Comparison of ENCODE assay signal across 15 mouse cellular contexts in the genomic region with DNA sequence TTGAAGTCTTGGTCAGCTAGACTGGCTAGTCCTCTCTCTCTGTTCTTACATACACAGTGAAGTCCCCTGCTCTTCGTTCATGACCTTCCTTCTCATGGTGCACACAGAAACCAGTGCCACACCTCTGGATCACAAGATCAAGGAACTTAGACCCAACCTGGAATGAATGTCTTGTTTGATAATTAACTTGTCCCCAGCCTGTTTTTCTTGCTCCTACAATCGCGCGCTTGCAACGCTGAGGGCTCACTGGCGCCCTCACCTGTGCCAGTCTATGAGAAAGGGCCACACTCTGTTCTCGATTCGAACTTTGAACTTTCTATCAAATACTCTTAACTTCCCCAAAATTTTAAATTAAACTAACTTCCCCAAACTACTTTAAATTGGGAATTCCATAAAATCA. TPM values are rescaled to one million over a fixed set of nuclear protein-coding genes. Genes with fewer than 3 reads are reported as not detected.
DNase-seq lines count a peak whose midpoint lies in the region; ATAC-seq and TF ChIP-seq lines count a peak whose summit lies in the region.
"Had no signal": no experiment of that assay in that cellular context is flagged by ENCODE, and none has a peak within 500 bp of the region (broad histone marks: within the 10 kb centered on the region; RNA-seq: fewer than 3 reads in every experiment).

No protein-coding gene starts in this region.

- no peaks in the 10 kb centered on the region for H3K9me3 ChIP-seq in midbrain, embryonic 16.5 days (replicated peaks; ENCODE audit: control insufficient read depth, low read length, poor library complexity, severe bottlenecking)
- H3K9me3 ChIP-seq in forebrain, postnatal 0 days (ENCODE audit: low read length), result no peaks in the 10 kb centered on the region
- H3K9me3 ChIP-seq: embryonic facial prominence, embryonic 15.5 days; liver, embryonic 15.5 days; midbrain, embryonic 10.5 days had no signal

- DNase-seq in cerebellum, adult 2 months, result no peak
- DNase-seq in cerebellum, adult 11 months, result no peak
- no peak for DNase-seq in testis, postnatal 10 days (ENCODE audit: low spot score)
- peak; percentile 83 for DNase-seq in kidney, adult 9 months
- DNase-seq in splenic B cell, adult 2 months (ENCODE audit: low read depth, low spot score), result peak; percentile 8
- DNase-seq in forebrain, postnatal 0 days, result no peak
- DNase-seq: gastrocnemius, postnatal 10 days had no signal

- 0 out of 2 replicates have a peak, but pooled peaks have one; percentile 14 for TF ChIP-seq CTCF in cerebellum, adult 2 months (IDR thresholded peaks at IDR 0.05; ENCODE audit: borderline replicate concordance, insufficient read depth, low read depth, low read length)
- peak; percentile 7; the same call in 1 of the 2 replicates for TF ChIP-seq CTCF in testis, adult 2 months (IDR thresholded peaks at IDR 0.05; ENCODE audit: control insufficient read depth, insufficient read depth, insufficient replicate concordance, low read depth, low read length)
- no peak for TF ChIP-seq CTCF in forebrain, postnatal 0 days (IDR thresholded peaks at IDR 0.05; ENCODE audit: low read depth)

- WGBS in cerebellum, adult 2 months, result 65% methylated on average over 8 of the region's 8 CpGs
- 63% methylated on average over 8 of the region's 8 CpGs for WGBS in midbrain, embryonic 16.5 days
- WGBS in forebrain, postnatal 0 days, result 67% methylated on average over 8 of the region's 8 CpGs

- no peaks in the 10 kb centered on the region for H3K4me1 ChIP-seq in cerebellum, adult 2 months (ENCODE audit: control insufficient read depth, insufficient read depth, low read length)
- peaks cover 18% of the 10 kb centered on the region for H3K4me1 ChIP-seq in testis, adult 2 months (ENCODE audit: control insufficient read depth, insufficient read depth, low read length)
- H3K4me1 ChIP-seq in midbrain, embryonic 16.5 days (ENCODE audit: control insufficient read depth, insufficient read depth, low read length), result peaks cover 6% of the 10 kb centered on the region; the same call in 1 of the 2 replicates
- 0 out of 2 replicates have a peak, but pooled peaks cover 5% of the 10 kb centered on the region for H3K4me1 ChIP-seq in forebrain, postnatal 0 days (ENCODE audit: insufficient read depth)
- H3K4me1 ChIP-seq: liver, embryonic 15.5 days had no signal

- H3K36me3 ChIP-seq in testis, adult 2 months (ENCODE audit: control insufficient read depth, insufficient read depth, low read length), result no peaks in the 10 kb centered on the region
- H3K36me3 ChIP-seq in splenic B cell, adult 2 months (ENCODE audit: control insufficient read depth, insufficient read depth, low read length, poor library complexity, severe bottlenecking), result no peaks in the 10 kb centered on the region
- peaks cover 13% of the 10 kb centered on the region; the same call in 1 of the 2 replicates for H3K36me3 ChIP-seq in midbrain, embryonic 16.5 days (ENCODE audit: control insufficient read depth, insufficient read depth, low read length)
- peaks cover 7% of the 10 kb centered on the region; the same call in 1 of the 2 replicates for H3K36me3 ChIP-seq in forebrain, postnatal 0 days (ENCODE audit: insufficient read depth)
- H3K36me3 ChIP-seq: embryonic facial prominence, embryonic 15.5 days; liver, embryonic 15.5 days had no signal

- no peak for ATAC-seq in midbrain, embryonic 16.5 days
- ATAC-seq in forebrain, postnatal 0 days, result no peak
- ATAC-seq: forebrain, embryonic 14.5 days; hindbrain, embryonic 16.5 days had no signal

- no peak for TF ChIP-seq POLR2A in cerebellum, adult 2 months (IDR thresholded peaks at IDR 0.05; ENCODE audit: borderline replicate concordance, insufficient read depth, low read length)
- TF ChIP-seq POLR2A in testis, adult 2 months (IDR thresholded peaks at IDR 0.05; ENCODE audit: control insufficient read depth, low read depth, low read length), result no peak

- no peak overlapping the region for H3K9ac ChIP-seq in midbrain, embryonic 16.5 days (ENCODE audit: low read depth, low read length)
- H3K9ac ChIP-seq in forebrain, postnatal 0 days, result no peak overlapping the region
- H3K9ac ChIP-seq: embryonic facial prominence, embryonic 15.5 days; liver, embryonic 15.5 days had no signal

- no peak overlapping the region for H3K27ac ChIP-seq in cerebellum, adult 2 months (ENCODE audit: insufficient read depth, low read length)
- H3K27ac ChIP-seq in testis, adult 2 months (ENCODE audit: control insufficient read depth, insufficient read depth, low read depth, low read length), result no peak overlapping the region
- H3K27ac ChIP-seq in midbrain, embryonic 16.5 days (ENCODE audit: low read length), result no peak overlapping the region
- H3K27ac ChIP-seq in forebrain, postnatal 0 days (ENCODE audit: low read depth, low read length), result no peak overlapping the region
- H3K27ac ChIP-seq: embryonic facial prominence, embryonic 15.5 days; liver, embryonic 15.5 days; midbrain, embryonic 10.5 days had no signal

- H3K4me2 ChIP-seq in midbrain, embryonic 16.5 days (ENCODE audit: low read length), result no peak overlapping the region
- no peak overlapping the region for H3K4me2 ChIP-seq in forebrain, postnatal 0 days (ENCODE audit: low read depth)
- H3K4me2 ChIP-seq: embryonic facial prominence, embryonic 15.5 days; liver, embryonic 15.5 days had no signal

- no peak overlapping the region for H3K4me3 ChIP-seq in cerebellum, adult 2 months (replicated peaks; ENCODE audit: insufficient read depth, low read depth, low read length)
- no peak overlapping the region for H3K4me3 ChIP-seq in testis, adult 2 months (ENCODE audit: control insufficient read depth, low read depth, low read length)
- no peak overlapping the region for H3K4me3 ChIP-seq in midbrain, embryonic 16.5 days (ENCODE audit: low read depth, low read length)
- no peak overlapping the region for H3K4me3 ChIP-seq in forebrain, postnatal 0 days (ENCODE audit: low read depth, low read length)
- H3K4me3 ChIP-seq: embryonic facial prominence, embryonic 15.5 days; liver, embryonic 15.5 days; midbrain, embryonic 10.5 days had no signal

- H3K27me3 ChIP-seq in cerebellum, adult 2 months (ENCODE audit: control insufficient read depth, insufficient read depth, low read length), result no peaks in the 10 kb centered on the region
- H3K27me3 ChIP-seq in testis, adult 2 months (ENCODE audit: control insufficient read depth, insufficient read depth, low read length), result no peaks in the 10 kb centered on the region
- no peaks in the 10 kb centered on the region for H3K27me3 ChIP-seq in splenic B cell, adult 2 months (ENCODE audit: control insufficient read depth, insufficient read depth, low read length, poor library complexity, severe bottlenecking)
- H3K27me3 ChIP-seq in midbrain, embryonic 16.5 days (ENCODE audit: control insufficient read depth, insufficient read depth, low read depth, low read length), result no peaks in the 10 kb centered on the region; the same call in none of the 2 replicates
- no peaks in the 10 kb centered on the region for H3K27me3 ChIP-seq in forebrain, postnatal 0 days (ENCODE audit: insufficient read depth, low read length)

RNA-seq across cellular contexts. Expression of a gene that starts 47.8 kb away (rescaled TPM):
- polyA plus RNA-seq in cerebellum, adult 2 months (2012; rRNA removed), result 103 and 107 TPM in 2 replicates
- polyA plus RNA-seq in testis, adult 2 months (2012; rRNA removed), result 3.4 and 4.0 TPM in 2 replicates
- 18.1 and 24.4 TPM in 2 replicates for polyA plus RNA-seq in midbrain, embryonic 16.5 days (2015; fragmentation: Nextera tagmentation; extraction: Ambion mirVana)
- 22.1 and 26.9 TPM in 2 replicates for total RNA-seq in forebrain, postnatal 0 days (2014; rRNA removed)
- 11.7 and 15.5 TPM in 2 replicates for polyA plus RNA-seq in forebrain, postnatal 0 days (2015; fragmentation: Nextera tagmentation; extraction: Ambion mirVana)
- total RNA-seq: common myeloid progenitor, adult 5-6 weeks had no signal

Comparison
In these comparisons a context has a peak if more than half of its experiments do, and no peak if none do; other contexts are left out.
1. DNase-seq: peak in kidney, adult 9 months (single experiment) and splenic B cell, adult 2 months (single experiment); none in cerebellum, adult 2 months (0 of 2), cerebellum, adult 11 months (single experiment), testis, postnatal 10 days (single experiment) and forebrain, postnatal 0 days (single experiment).